Mouse (Mus musculus): Measurements from ENCODE around the gene Gm16381.
"Not testable (repeated sequence)": the region's sequence is repeated elsewhere in the genome, so short reads cannot be mapped to it uniquely, and the experiment has no call there.

The Gm16381 gene

GRCm38 (mm10) chr12:87644520-87644919, at the start of gene Gm16381:
Gene Gm16381 (minus strand): TSS chr12:87644620.
- not testable (repeated sequence) for DNase-seq (ENCODE audit: low read depth, low spot score)

- DNase-seq (ENCODE audit: low read depth, low spot score): not testable (repeated sequence)
Observed at GRCm38 (mm10) chr12:87652916-87653703, 8.7 kb upstream of the Gm16381 start.

GRCm38 (mm10) chr12:87618569-87618968, 25.9 kb downstream of the Gm16381 start, which contains the start of gene Gm4027:
Gene Gm4027 (plus strand): TSS chr12:87618869.
- not testable (repeated sequence) for DNase-seq (ENCODE audit: low read depth, low spot score)

- DNase-seq (ENCODE audit: low read depth, low spot score): not testable (repeated sequence)
Observed at GRCm38 (mm10) chr12:87602388-87602787, 42.0 kb downstream of the Gm16381 start, which contains the start of gene Oog1. Gene Oog1 (plus strand): TSS chr12:87602688.

GRCm38 (mm10) chr12:87601388-87601787, 43.0 kb downstream of the Gm16381 start:
- DNase-seq (ENCODE audit: low read depth, low spot score): not testable (repeated sequence)

All from 3T3-L1 (cell line).